In the genomic region with DNA sequence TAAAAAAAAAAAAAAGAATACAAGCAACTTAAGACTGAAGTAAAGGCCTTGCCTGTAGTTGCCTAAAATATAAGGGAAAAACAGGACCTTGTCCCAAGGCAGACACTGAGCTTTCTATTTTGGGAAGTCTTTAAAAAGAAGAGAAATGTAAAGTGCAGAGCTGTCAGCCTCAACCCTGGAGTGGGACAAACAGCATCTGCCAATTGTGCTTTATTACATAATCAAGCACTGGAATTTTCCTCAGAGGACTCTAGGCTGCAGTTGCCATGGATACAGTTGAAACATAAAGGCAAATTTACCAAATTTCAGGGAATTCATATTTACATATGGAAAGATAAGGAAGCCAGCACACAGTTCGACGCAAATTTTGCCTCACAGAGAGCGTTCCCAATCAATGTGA, we compare ENCODE assay signal across 15 mouse cellular contexts.
DNase-seq lines count a peak whose midpoint lies in the region; ATAC-seq and TF ChIP-seq lines count a peak whose summit lies in the region.
"Had no signal": no experiment of that assay in that cellular context is flagged by ENCODE, and none has a peak within 500 bp of the region (broad histone marks: within the 10 kb centered on the region; RNA-seq: fewer than 3 reads in every experiment).

No protein-coding gene starts in this region.

- peak; percentile 42 for DNase-seq in forebrain, embryonic 14.5 days (ENCODE audit: low spot score)
- DNase-seq in lung, embryonic 14.5 days, result peak; percentile 78
- DNase-seq in lung, postnatal 10 days, result no peak
- DNase-seq in frontal cortex, postnatal 36 days (ENCODE audit: low spot score in 2 of 2), result peak; percentile 40 to 78
- peak; percentile 49 to 91 for DNase-seq in left cerebral cortex, postnatal 25 days (ENCODE audit: low spot score in 2 of 2)
- no peak for DNase-seq in adrenal gland, postnatal 25 days
- no peak for DNase-seq in testis, postnatal 14 days (ENCODE audit: low spot score)
- DNase-seq: cerebellum, adult 9-11 months; gastrocnemius, postnatal 14 days; kidney, postnatal 25 days; liver, postnatal 0 days had no signal

- 88% methylated on average over 3 of the region's 3 CpGs for WGBS in forebrain, embryonic 14.5 days
- 94% methylated on average over 3 of the region's 3 CpGs for WGBS in forebrain, embryonic 13.5 days
- WGBS in lung, embryonic 14.5 days, result 35% methylated on average over 3 of the region's 3 CpGs

- no peaks in the 10 kb centered on the region for H3K36me3 ChIP-seq in forebrain, embryonic 14.5 days (ENCODE audit: control insufficient read depth, insufficient read depth, low read length)
- H3K36me3 ChIP-seq in forebrain, embryonic 13.5 days (ENCODE audit: poor library complexity, severe bottlenecking), result no peaks in the 10 kb centered on the region
- H3K36me3 ChIP-seq in lung, embryonic 14.5 days (ENCODE audit: insufficient read depth), result no peaks in the 10 kb centered on the region

- no peak overlapping the region for H3K4me3 ChIP-seq in forebrain, embryonic 14.5 days (ENCODE audit: low read depth, low read length)
- H3K4me3 ChIP-seq in forebrain, embryonic 13.5 days, result no peak overlapping the region
- H3K4me3 ChIP-seq in lung, embryonic 14.5 days (ENCODE audit: low read depth, low read length), result no peak overlapping the region

- ATAC-seq in forebrain, embryonic 14.5 days, result no peak
- no peak for ATAC-seq in forebrain, embryonic 13.5 days
- peak; percentile 69; the same call in 1 of the 2 replicates for ATAC-seq in lung, embryonic 14.5 days (ENCODE audit: insufficient read depth)
- ATAC-seq: intestine, postnatal 0 days; liver, postnatal 0 days; Patski had no signal

- H3K9ac ChIP-seq in forebrain, embryonic 14.5 days (ENCODE audit: low read length), result no peak overlapping the region
- no peak overlapping the region for H3K9ac ChIP-seq in forebrain, embryonic 13.5 days
- no peak overlapping the region for H3K9ac ChIP-seq in lung, embryonic 14.5 days
- H3K9ac ChIP-seq: liver, postnatal 0 days had no signal

- H3K4me2 ChIP-seq in forebrain, embryonic 14.5 days (ENCODE audit: low read length), result no peak overlapping the region
- H3K4me2 ChIP-seq in forebrain, embryonic 13.5 days, result no peak overlapping the region
- no peak overlapping the region for H3K4me2 ChIP-seq in lung, embryonic 14.5 days
- H3K4me2 ChIP-seq: heart, embryonic 11.5 days had no signal

- H3K4me1 ChIP-seq in forebrain, embryonic 14.5 days (ENCODE audit: control insufficient read depth, insufficient read depth, low read length), result no peaks in the 10 kb centered on the region
- no peaks in the 10 kb centered on the region for H3K4me1 ChIP-seq in forebrain, embryonic 13.5 days
- no peaks in the 10 kb centered on the region for H3K4me1 ChIP-seq in lung, embryonic 14.5 days (ENCODE audit: insufficient read depth)

- no peaks in the 10 kb centered on the region for H3K27me3 ChIP-seq in forebrain, embryonic 14.5 days (replicated peaks; ENCODE audit: control insufficient read depth, insufficient read depth, low read length)
- H3K27me3 ChIP-seq in forebrain, embryonic 13.5 days, result no peaks in the 10 kb centered on the region
- H3K27me3 ChIP-seq in lung, embryonic 14.5 days (ENCODE audit: insufficient read depth, low read length), result no peaks in the 10 kb centered on the region
- H3K27me3 ChIP-seq: Patski had no signal

- no peak for TF ChIP-seq CTCF in lung, embryonic 14.5 days (IDR thresholded peaks at IDR 0.05; ENCODE audit: low read depth)

- intact Hi-C loops in left cerebral cortex, postnatal 25 days (cut with DNase I), result no loop called here

- H3K27ac ChIP-seq in forebrain, embryonic 14.5 days (ENCODE audit: low read depth, low read length), result no peak overlapping the region
- no peak overlapping the region for H3K27ac ChIP-seq in forebrain, embryonic 13.5 days
- H3K27ac ChIP-seq in lung, embryonic 14.5 days (ENCODE audit: low read depth), result no peak overlapping the region

- no peaks in the 10 kb centered on the region for H3K9me3 ChIP-seq in forebrain, embryonic 14.5 days (replicated peaks; ENCODE audit: control insufficient read depth, low read length)
- no peaks in the 10 kb centered on the region for H3K9me3 ChIP-seq in forebrain, embryonic 13.5 days (replicated peaks)
- H3K9me3 ChIP-seq in lung, embryonic 14.5 days (ENCODE audit: low read depth, low read length), result no peaks in the 10 kb centered on the region

Comparison
In these comparisons a context has a peak if more than half of its experiments do, and no peak if none do; other contexts are left out.
1. DNase-seq: peak in forebrain, embryonic 14.5 days (single experiment), lung, embryonic 14.5 days (single experiment), frontal cortex, postnatal 36 days (2 of 2) and left cerebral cortex, postnatal 25 days (2 of 2); none in lung, postnatal 10 days (single experiment), adrenal gland, postnatal 25 days (single experiment) and testis, postnatal 14 days (single experiment).